Mouse (Mus musculus) liver, postnatal 0 days (tissue): ENCODE results near the gene R3hdm2.

Experiments
- CTCF ChIP-seq: sonication (generic); IDR thresholded peaks from 2 replicates; pipeline ENCODE4 v1.5.1; 2016; ENCODE audit warnings: antibody characterized with exemption, low read depth
- EP300 ChIP-seq: IDR thresholded peaks from 2 replicates; pipeline ENCODE4 v1.6.1; 2016; ENCODE audit warnings: antibody characterized with exemption, low read depth, mild to moderate bottlenecking

- no peak for TF ChIP-seq CTCF
- no peak for TF ChIP-seq EP300
These were observed 42.5 kb upstream of the R3hdm2 start for GRCm38 (mm10) chr10:127337536-127338099.
